Mouse (Mus musculus): ENCODE measurements around the gene Ifnl3. TPM values are rescaled to one million over a fixed set of nuclear protein-coding genes. Genes with fewer than 3 reads are reported as not detected.

Gene Ifnl3
- polyA plus RNA-seq, 1 experiment from 2014 or later = not detected

GRCm38 (mm10) chr7:28567539-28567938 lies 44.9 kb downstream of the Ifnl3 start:
- no peak overlapping the region for H3K27ac ChIP-seq (ENCODE audit: low read depth, low read length)
- no peaks in the 10 kb centered on the region for H3K27me3 ChIP-seq (replicated peaks; ENCODE audit: control insufficient read depth, insufficient read depth, low read length)
- peaks cover 64% of the 10 kb centered on the region for H3K36me3 ChIP-seq (ENCODE audit: control insufficient read depth, insufficient read depth, low read length)
- no peaks in the 10 kb centered on the region for H3K9me3 ChIP-seq (replicated peaks; ENCODE audit: control insufficient read depth, low read length)
- no peaks in the 10 kb centered on the region for H3K4me1 ChIP-seq (ENCODE audit: control insufficient read depth, insufficient read depth, low read length)
- WGBS = 89% methylated on average over 4 of the region's 4 CpGs
- DNase-seq (ENCODE audit: low spot score) = no peak
- H3K4me2 ChIP-seq (ENCODE audit: low read length) = no peak overlapping the region
- no peak overlapping the region for H3K4me3 ChIP-seq (ENCODE audit: low read depth, low read length)
- H3K9ac ChIP-seq (ENCODE audit: low read length) = no peak overlapping the region
- no peak for ATAC-seq

- no peak overlapping the region for H3K27ac ChIP-seq (ENCODE audit: low read depth, low read length)
- ATAC-seq = peak; percentile 18; the same call in 1 of the 2 replicates
- no peak overlapping the region for H3K9ac ChIP-seq (ENCODE audit: low read length)
- H3K36me3 ChIP-seq (ENCODE audit: control insufficient read depth, insufficient read depth, low read length) = peaks cover 58% of the 10 kb centered on the region
- no peaks in the 10 kb centered on the region for H3K9me3 ChIP-seq (replicated peaks; ENCODE audit: control insufficient read depth, low read length)
- DNase-seq (ENCODE audit: low spot score) = peak; percentile 66
- H3K4me2 ChIP-seq (ENCODE audit: low read length) = no peak overlapping the region
- H3K4me1 ChIP-seq (ENCODE audit: control insufficient read depth, insufficient read depth, low read length) = no peaks in the 10 kb centered on the region
- H3K27me3 ChIP-seq (replicated peaks; ENCODE audit: control insufficient read depth, insufficient read depth, low read length) = no peaks in the 10 kb centered on the region
- no peak overlapping the region for H3K4me3 ChIP-seq (ENCODE audit: low read depth, low read length)
Observed at GRCm38 (mm10) chr7:28568253-28568652, 45.6 kb downstream of the Ifnl3 start.

- Histone ChIP-seq H3K27ac (ENCODE audit: low read depth, low read length) (no peak overlapping the region; the same call in 1 of the 2 replicates), H3K9ac (ENCODE audit: low read length) (no peak overlapping the region), H3K36me3 (ENCODE audit: control insufficient read depth, insufficient read depth, low read length) (peaks cover 36% of the 10 kb centered on the region), H3K4me3 (ENCODE audit: low read depth, low read length) (no peak overlapping the region), H3K27me3 (replicated peaks; ENCODE audit: control insufficient read depth, insufficient read depth, low read length) (no peaks in the 10 kb centered on the region), H3K4me2 (ENCODE audit: low read length) (no peak overlapping the region), H3K4me1 (ENCODE audit: control insufficient read depth, insufficient read depth, low read length) (no peaks in the 10 kb centered on the region), H3K9me3 (replicated peaks; ENCODE audit: control insufficient read depth, low read length) (no peaks in the 10 kb centered on the region)
- WGBS = 70% methylated on average over 12 of the region's 12 CpGs
- no peak for ATAC-seq
- no peak for DNase-seq (ENCODE audit: low spot score)
Observed at GRCm38 (mm10) chr7:28570291-28570981, 47.8 kb downstream of the Ifnl3 start.

GRCm38 (mm10) chr7:28570982-28571682 lies 48.5 kb downstream of the Ifnl3 start:
- ATAC-seq (no peak), DNase-seq (ENCODE audit: low spot score) (peak; percentile 64)
- Histone ChIP-seq H3K36me3 (ENCODE audit: control insufficient read depth, insufficient read depth, low read length) (peaks cover 29% of the 10 kb centered on the region), H3K9ac (ENCODE audit: low read length) (no peak overlapping the region), H3K9me3 (replicated peaks; ENCODE audit: control insufficient read depth, low read length) (no peaks in the 10 kb centered on the region), H3K4me3 (ENCODE audit: low read depth, low read length) (no peak overlapping the region), H3K27ac (ENCODE audit: low read depth, low read length) (no peak overlapping the region), H3K4me2 (ENCODE audit: low read length) (no peak overlapping the region), H3K27me3 (replicated peaks; ENCODE audit: control insufficient read depth, insufficient read depth, low read length) (no peaks in the 10 kb centered on the region), H3K4me1 (ENCODE audit: control insufficient read depth, insufficient read depth, low read length) (no peaks in the 10 kb centered on the region)
- WGBS = 44% methylated on average over 5 of the region's 5 CpGs

- no peaks in the 10 kb centered on the region for H3K9me3 ChIP-seq (replicated peaks; ENCODE audit: control insufficient read depth, low read length)
- H3K4me3 ChIP-seq (ENCODE audit: low read depth, low read length) = no peak overlapping the region
- H3K4me2 ChIP-seq (ENCODE audit: low read length) = no peak overlapping the region
- WGBS = 93% methylated on average over 5 of the region's 5 CpGs
- H3K27me3 ChIP-seq (replicated peaks; ENCODE audit: control insufficient read depth, insufficient read depth, low read length) = no peaks in the 10 kb centered on the region
- ATAC-seq (no peak), DNase-seq (ENCODE audit: low spot score) (no peak)
- no peaks in the 10 kb centered on the region; the same call in 1 of the 2 replicates for H3K4me1 ChIP-seq (ENCODE audit: control insufficient read depth, insufficient read depth, low read length)
- H3K9ac ChIP-seq (ENCODE audit: low read length) = no peak overlapping the region
- no peak overlapping the region for H3K27ac ChIP-seq (ENCODE audit: low read depth, low read length)
- H3K36me3 ChIP-seq (ENCODE audit: control insufficient read depth, insufficient read depth, low read length) = peaks cover 14% of the 10 kb centered on the region
Observed at GRCm38 (mm10) chr7:28572689-28573088, 50.1 kb downstream of the Ifnl3 start.

GRCm38 (mm10) chr7:28573236-28573635 lies 50.6 kb downstream of the Ifnl3 start:
- Histone ChIP-seq H3K4me3 (ENCODE audit: low read depth, low read length) (no peak overlapping the region), H3K36me3 (ENCODE audit: control insufficient read depth, insufficient read depth, low read length) (peaks cover 10% of the 10 kb centered on the region), H3K9ac (ENCODE audit: low read length) (no peak overlapping the region), H3K27me3 (replicated peaks; ENCODE audit: control insufficient read depth, insufficient read depth, low read length) (no peaks in the 10 kb centered on the region), H3K9me3 (replicated peaks; ENCODE audit: control insufficient read depth, low read length) (no peaks in the 10 kb centered on the region), H3K4me1 (ENCODE audit: control insufficient read depth, insufficient read depth, low read length) (no peaks in the 10 kb centered on the region; the same call in 1 of the 2 replicates), H3K27ac (ENCODE audit: low read depth, low read length) (no peak overlapping the region), H3K4me2 (ENCODE audit: low read length) (no peak overlapping the region)
- DNase-seq (ENCODE audit: low spot score) (no peak), ATAC-seq (no peak)
- WGBS = 92% methylated on average over 3 of the region's 3 CpGs

Small RNA genes lying within 50 kb of the gene (microRNA-seq; reads per million reads assigned to microRNA genes)
- 0.40 reads per million for gene Mir7049

Other genes starting within 250 kb of the Ifnl3 start
- 33.3 and 35.1 TPM in 2 replicates for gene Eid2b, start 245.1 kb upstream of the Ifnl3 start, polyA plus RNA-seq (2014; fragmentation: Nextera tagmentation; extraction: Ambion mirVana)
- gene Selenov, start 231.7 kb upstream of the Ifnl3 start, polyA plus RNA-seq (2014; fragmentation: Nextera tagmentation; extraction: Ambion mirVana) = 0.22 and 0.23 TPM in 2 replicates
- 14.2 and 16.3 TPM in 2 replicates for gene Dll3, start 220.6 kb upstream of the Ifnl3 start, polyA plus RNA-seq (2014; fragmentation: Nextera tagmentation; extraction: Ambion mirVana)
- 163 and 171 TPM in 2 replicates for gene Timm50, start 210.8 kb upstream of the Ifnl3 start, polyA plus RNA-seq (2014; fragmentation: Nextera tagmentation; extraction: Ambion mirVana)
- gene Supt5, start 184.1 kb upstream of the Ifnl3 start, polyA plus RNA-seq (2014; fragmentation: Nextera tagmentation; extraction: Ambion mirVana) = 62.6 and 77.8 TPM in 2 replicates
- gene Rps16, start 172.2 kb upstream of the Ifnl3 start, polyA plus RNA-seq (2014; fragmentation: Nextera tagmentation; extraction: Ambion mirVana) = 539 and 750 TPM in 2 replicates
- 17.7 and 27.5 TPM in 2 replicates for gene Plekhg2, start 150.2 kb upstream of the Ifnl3 start, polyA plus RNA-seq (2014; fragmentation: Nextera tagmentation; extraction: Ambion mirVana)
- gene Zfp36, start 142.6 kb upstream of the Ifnl3 start, polyA plus RNA-seq (2014; fragmentation: Nextera tagmentation; extraction: Ambion mirVana) = 3.3 and 5.6 TPM in 2 replicates
- gene Med29, start 130.1 kb upstream of the Ifnl3 start, polyA plus RNA-seq (2014; fragmentation: Nextera tagmentation; extraction: Ambion mirVana) = 42.3 and 52.9 TPM in 2 replicates
- 59.3 and 73.1 TPM in 2 replicates for gene Paf1, start 129.9 kb upstream of the Ifnl3 start, polyA plus RNA-seq (2014; fragmentation: Nextera tagmentation; extraction: Ambion mirVana)
- gene Gmfg, start 85.4 kb upstream of the Ifnl3 start, polyA plus RNA-seq (2014; fragmentation: Nextera tagmentation; extraction: Ambion mirVana) = 3.3 and 4.9 TPM in 2 replicates
- 8.7 and 9.8 TPM in 2 replicates for gene Lrfn1, start 70.9 kb upstream of the Ifnl3 start, polyA plus RNA-seq (2014; fragmentation: Nextera tagmentation; extraction: Ambion mirVana)
- gene Ifnl2, start 12.4 kb upstream of the Ifnl3 start, polyA plus RNA-seq (2014; fragmentation: Nextera tagmentation; extraction: Ambion mirVana) = not detected in 2 replicates
- not detected in 2 replicates for gene Sycn, start 18.0 kb downstream of the Ifnl3 start, polyA plus RNA-seq (2014; fragmentation: Nextera tagmentation; extraction: Ambion mirVana)
- gene Nccrp1, start 24.4 kb downstream of the Ifnl3 start, polyA plus RNA-seq (2014; fragmentation: Nextera tagmentation; extraction: Ambion mirVana) = not detected in 2 replicates
- 20.1 and 24.1 TPM in 2 replicates for gene Samd4b, start 75.3 kb downstream of the Ifnl3 start, polyA plus RNA-seq (2014; fragmentation: Nextera tagmentation; extraction: Ambion mirVana)
- 12.6 and 16.0 TPM in 2 replicates for gene Pak4, start 75.3 kb downstream of the Ifnl3 start, polyA plus RNA-seq (2014; fragmentation: Nextera tagmentation; extraction: Ambion mirVana)
- not detected in 2 replicates for gene Acp7, start 108.5 kb downstream of the Ifnl3 start, polyA plus RNA-seq (2014; fragmentation: Nextera tagmentation; extraction: Ambion mirVana)
- 4.3 and 5.9 TPM in 2 replicates for gene Fbxo27, start 170.0 kb downstream of the Ifnl3 start, polyA plus RNA-seq (2014; fragmentation: Nextera tagmentation; extraction: Ambion mirVana)
- gene Fbxo17, start 194.0 kb downstream of the Ifnl3 start, polyA plus RNA-seq (2014; fragmentation: Nextera tagmentation; extraction: Ambion mirVana) = 3.0 and 3.4 TPM in 2 replicates
- gene Mrps12, start 219.0 kb downstream of the Ifnl3 start, polyA plus RNA-seq (2014; fragmentation: Nextera tagmentation; extraction: Ambion mirVana) = 133 and 141 TPM in 2 replicates
- gene Sars2, start 219.2 kb downstream of the Ifnl3 start, polyA plus RNA-seq (2014; fragmentation: Nextera tagmentation; extraction: Ambion mirVana) = 17.6 and 17.7 TPM in 2 replicates
- gene Ccer2, start 233.3 kb downstream of the Ifnl3 start, polyA plus RNA-seq (2014; fragmentation: Nextera tagmentation; extraction: Ambion mirVana) = not detected in 2 replicates
- 110 and 115 TPM in 2 replicates for gene Sirt2, start 243.9 kb downstream of the Ifnl3 start, polyA plus RNA-seq (2014; fragmentation: Nextera tagmentation; extraction: Ambion mirVana)
- 61.0 and 62.4 TPM in 2 replicates for gene Nfkbib, start 244.7 kb downstream of the Ifnl3 start, polyA plus RNA-seq (2014; fragmentation: Nextera tagmentation; extraction: Ambion mirVana)

Data from forebrain, embryonic 14.5 days (tissue).